Comparison of ENCODE assay signal across 24 mouse cellular contexts in the genomic region with DNA sequence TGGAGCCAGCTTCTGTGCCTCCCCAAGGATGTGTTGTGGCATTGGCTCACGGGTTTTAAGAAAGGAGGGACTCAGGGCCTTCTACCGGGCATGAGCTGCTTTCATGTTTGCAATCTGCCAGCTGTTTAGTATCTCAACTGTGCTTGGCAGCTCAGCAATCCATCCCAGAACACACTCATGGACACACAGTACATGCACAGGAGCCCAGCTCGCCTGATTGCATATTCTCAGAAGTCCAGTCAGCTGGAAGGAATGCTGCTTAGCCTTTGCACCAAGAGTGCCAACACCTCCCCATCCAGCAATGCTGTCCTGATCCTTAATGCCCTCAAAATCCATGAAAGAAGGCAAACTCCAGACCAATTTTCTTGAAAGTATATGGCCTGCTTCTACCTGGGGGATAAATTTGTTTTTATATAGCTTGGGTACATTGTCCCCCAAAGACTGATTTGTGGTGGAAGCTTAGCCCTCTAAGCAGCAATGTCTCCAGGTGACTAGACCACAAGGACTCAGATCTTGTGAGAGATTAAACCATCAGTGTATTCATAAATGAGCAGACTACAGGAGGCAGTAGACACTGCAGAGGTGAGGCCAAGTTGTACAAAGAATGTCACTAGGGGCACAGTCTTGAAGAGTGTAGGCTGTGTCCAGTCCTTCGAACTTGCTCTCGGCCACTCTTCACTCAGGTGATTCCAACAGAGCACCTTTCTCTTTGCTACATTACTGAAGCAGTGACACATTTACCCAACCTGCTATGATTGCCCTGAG. TPM values are rescaled to one million over a fixed set of nuclear protein-coding genes. Genes with fewer than 3 reads are reported as not detected.
DNase-seq lines count a peak whose midpoint lies in the region; ATAC-seq and TF ChIP-seq lines count a peak whose summit lies in the region.
"Had no signal": no experiment of that assay in that cellular context is flagged by ENCODE, and none has a peak within 500 bp of the region (broad histone marks: within the 10 kb centered on the region; RNA-seq: fewer than 3 reads in every experiment).

No protein-coding gene starts in this region.

- ATAC-seq in heart, embryonic 16.5 days (replicated peaks; ENCODE audit: extremely low read depth, insufficient read depth, low FRiP score) = peak; percentile 71
- ATAC-seq in midbrain, embryonic 14.5 days (ENCODE audit: low FRiP score, low TSS enrichment) = no peak
- ATAC-seq: forebrain, embryonic 13.5 days; intestine, embryonic 16.5 days had no signal

- H3K4me1 ChIP-seq in heart, embryonic 16.5 days (ENCODE audit: control insufficient read depth, insufficient read depth, low read length) = no peaks in the 10 kb centered on the region
- H3K4me1 ChIP-seq in midbrain, embryonic 14.5 days (ENCODE audit: control insufficient read depth, insufficient read depth, low read length) = peaks cover 13% of the 10 kb centered on the region
- peaks cover 27% of the 10 kb centered on the region for H3K4me1 ChIP-seq in midbrain, embryonic 10.5 days
- H3K4me1 ChIP-seq: lung, embryonic 15.5 days had no signal

- WGBS in heart, embryonic 16.5 days = 58% methylated on average over 5 of the region's 5 CpGs
- 85% methylated on average over 5 of the region's 5 CpGs for WGBS in midbrain, embryonic 14.5 days
- WGBS in midbrain, embryonic 10.5 days = 83% methylated on average over 5 of the region's 5 CpGs

- intact Hi-C loops in heart, postnatal 25 days (cut with DNase I) = no loop called here

- H3K4me3 ChIP-seq in heart, embryonic 16.5 days (ENCODE audit: low read length) = no peak overlapping the region
- no peak overlapping the region for H3K4me3 ChIP-seq in midbrain, embryonic 14.5 days (replicated peaks; ENCODE audit: low read depth, low read length)
- H3K4me3 ChIP-seq in midbrain, embryonic 10.5 days = no peak overlapping the region
- H3K4me3 ChIP-seq: embryonic facial prominence, embryonic 15.5 days; forebrain, embryonic 13.5 days; hindbrain, embryonic 12.5 days; lung, embryonic 15.5 days; midbrain, embryonic 12.5 days; myocyte had no signal

- no peak overlapping the region for H3K9ac ChIP-seq in heart, embryonic 16.5 days (ENCODE audit: low read length)
- H3K9ac ChIP-seq in midbrain, embryonic 14.5 days (replicated peaks; ENCODE audit: low read length) = no peak overlapping the region
- H3K9ac ChIP-seq: embryonic facial prominence, embryonic 15.5 days; forebrain, embryonic 13.5 days; hindbrain, embryonic 12.5 days; lung, embryonic 15.5 days; midbrain, embryonic 12.5 days had no signal

- TF ChIP-seq CTCF in brain, embryonic 14.5 days (IDR thresholded peaks at IDR 0.05; ENCODE audit: borderline replicate concordance, extremely low read depth, insufficient read depth, insufficient read length) = no peak

- no peaks in the 10 kb centered on the region for H3K9me3 ChIP-seq in heart, embryonic 16.5 days (replicated peaks; ENCODE audit: control insufficient read depth, low read length)
- H3K9me3 ChIP-seq in midbrain, embryonic 14.5 days (ENCODE audit: control insufficient read depth, low read length) = no peaks in the 10 kb centered on the region
- no peaks in the 10 kb centered on the region for H3K9me3 ChIP-seq in midbrain, embryonic 10.5 days (replicated peaks)
- H3K9me3 ChIP-seq: embryonic facial prominence, embryonic 15.5 days; forebrain, embryonic 13.5 days; hindbrain, embryonic 12.5 days; lung, embryonic 15.5 days; midbrain, embryonic 12.5 days had no signal

- no peaks in the 10 kb centered on the region; the same call in 1 of the 2 replicates for H3K27me3 ChIP-seq in heart, embryonic 16.5 days (ENCODE audit: control insufficient read depth, insufficient read depth, low read length)
- no peaks in the 10 kb centered on the region for H3K27me3 ChIP-seq in midbrain, embryonic 14.5 days (ENCODE audit: control insufficient read depth, insufficient read depth, low read length)
- no peaks in the 10 kb centered on the region for H3K27me3 ChIP-seq in midbrain, embryonic 10.5 days (ENCODE audit: low read depth, poor library complexity, severe bottlenecking)
- H3K27me3 ChIP-seq: embryonic facial prominence, embryonic 15.5 days; forebrain, embryonic 13.5 days; hindbrain, embryonic 12.5 days; lung, embryonic 15.5 days; midbrain, embryonic 12.5 days had no signal

- TF ChIP-seq POLR2A in brain, embryonic 14.5 days (IDR thresholded peaks at IDR 0.05; ENCODE audit: borderline replicate concordance, extremely low read depth, insufficient read depth, insufficient read length, poor library complexity, severe bottlenecking) = no peak

- no peaks in the 10 kb centered on the region for H3K36me3 ChIP-seq in heart, embryonic 16.5 days (ENCODE audit: control insufficient read depth, insufficient read depth)
- H3K36me3 ChIP-seq in midbrain, embryonic 14.5 days (ENCODE audit: control insufficient read depth, insufficient read depth, low read length) = no peaks in the 10 kb centered on the region
- H3K36me3 ChIP-seq in midbrain, embryonic 10.5 days = no peaks in the 10 kb centered on the region
- H3K36me3 ChIP-seq: embryonic facial prominence, embryonic 15.5 days; hindbrain, embryonic 12.5 days; lung, embryonic 15.5 days; midbrain, embryonic 12.5 days had no signal

- H3K4me2 ChIP-seq in heart, embryonic 16.5 days (ENCODE audit: low read depth, low read length) = no peak overlapping the region
- no peak overlapping the region for H3K4me2 ChIP-seq in midbrain, embryonic 14.5 days (ENCODE audit: low read length)
- H3K4me2 ChIP-seq: embryonic facial prominence, embryonic 15.5 days; forebrain, embryonic 13.5 days; hindbrain, embryonic 12.5 days; lung, embryonic 15.5 days; midbrain, embryonic 12.5 days had no signal

- peak; percentile 33 for DNase-seq in adrenal gland, adult 2 months
- DNase-seq in adrenal gland, adult 8-10 months = no peak
- no peak for DNase-seq in heart, postnatal 25 days (ENCODE audit: low spot score)
- peak; percentile 23 for DNase-seq in 3T3-L1 (ENCODE audit: low read depth, low spot score)
- DNase-seq in brain, embryonic 14.5 days (ENCODE audit: low read depth) = peak; percentile 31
- DNase-seq in midbrain, embryonic 14.5 days = no peak
- no peak for DNase-seq in midbrain, embryonic 10.5 days (ENCODE audit: low spot score)
- DNase-seq: cerebellum, adult 8-10 months; layer of hippocampus, postnatal 36 days; left cerebral cortex, postnatal 4 days; right cerebral cortex, adult 18-20 months had no signal

- peak overlapping the region; percentile 18; the same call in 1 of the 2 replicates for H3K27ac ChIP-seq in heart, embryonic 16.5 days (ENCODE audit: low read length)
- no peak overlapping the region for H3K27ac ChIP-seq in midbrain, embryonic 14.5 days (replicated peaks; ENCODE audit: low read depth, low read length)
- no peak overlapping the region for H3K27ac ChIP-seq in midbrain, embryonic 10.5 days (replicated peaks)
- H3K27ac ChIP-seq: embryonic facial prominence, embryonic 15.5 days; forebrain, embryonic 13.5 days; hindbrain, embryonic 12.5 days; kidney, postnatal 0 days; lung, embryonic 15.5 days; midbrain, embryonic 12.5 days had no signal

RNA-seq across cellular contexts. Expression of gene Gpr83, which starts 15.9 kb away (rescaled TPM):
- not detected for total RNA-seq in adrenal gland, adult 2 months (2021)
- 0.20 and 0.31 TPM in 2 replicates for polyA plus RNA-seq in adrenal gland, adult 2 months (2012; rRNA removed)
- total RNA-seq in adrenal gland, adult 8-10 months (2022) = under 1 TPM in 1 of 4 experiments, not detected in 3; 0.13 TPM
- polyA plus RNA-seq in heart, embryonic 16.5 days (2015; fragmentation: Nextera tagmentation; extraction: Ambion mirVana) = 1.3 and 3.0 TPM in 2 replicates
- total RNA-seq in heart, postnatal 25 days (2021) = not detected
- 1.6 and 2.2 TPM in 2 replicates for polyA plus RNA-seq in brain, embryonic 14.5 days (2012; rRNA removed)
- polyA plus RNA-seq in midbrain, embryonic 14.5 days (2014; fragmentation: Nextera tagmentation; extraction: Ambion mirVana) = 3.5 TPM in 2 replicates
- polyA plus RNA-seq in midbrain, embryonic 10.5 days (2016; fragmentation: Nextera tagmentation; extraction: Ambion mirVana) = 0.25 and 0.40 TPM in 2 replicates
- total RNA-seq: liver, adult 2 months had no signal
- polyA plus RNA-seq: gonadal fat pad, adult 2 months; liver, adult 2 months; myocyte had no signal

RNA-seq across cellular contexts. Expression of gene Izumo1r, which starts 27.8 kb away (rescaled TPM):
- total RNA-seq in adrenal gland, adult 2 months (2021) = not detected
- polyA plus RNA-seq in adrenal gland, adult 2 months (2012; rRNA removed) = 0.17 TPM in 1 of 2 replicates, not detected in the other
- not detected for total RNA-seq in adrenal gland, adult 8-10 months (2022)
- 1.1 and 3.8 TPM in 2 replicates for polyA plus RNA-seq in heart, embryonic 16.5 days (2015; fragmentation: Nextera tagmentation; extraction: Ambion mirVana)
- total RNA-seq in heart, postnatal 25 days (2021) = not detected
- not detected in 2 replicates for polyA plus RNA-seq in brain, embryonic 14.5 days (2012; rRNA removed)
- not detected in 2 replicates for polyA plus RNA-seq in midbrain, embryonic 14.5 days (2014; fragmentation: Nextera tagmentation; extraction: Ambion mirVana)
- polyA plus RNA-seq in midbrain, embryonic 10.5 days (2016; fragmentation: Nextera tagmentation; extraction: Ambion mirVana) = not detected in 2 replicates
- total RNA-seq: layer of hippocampus, adult 18-20 months; layer of hippocampus, postnatal 36 days; left cerebral cortex, postnatal 4 days; liver, adult 2 months had no signal
- polyA plus RNA-seq: forebrain, embryonic 13.5 days; heart, embryonic 14.5 days; hindbrain, embryonic 12.5 days; intestine, embryonic 16.5 days; midbrain, embryonic 12.5 days; myocyte had no signal

Comparison
In these comparisons a context has a peak if more than half of its experiments do, and no peak if none do; other contexts are left out.
1. DNase-seq: peak in adrenal gland, adult 2 months (single experiment), 3T3-L1 (single experiment) and brain, embryonic 14.5 days (single experiment); none in adrenal gland, adult 8-10 months (single experiment), heart, postnatal 25 days (single experiment), midbrain, embryonic 14.5 days (single experiment) and midbrain, embryonic 10.5 days (single experiment).